Mouse (Mus musculus): ENCODE results near the gene Them7.

DNA sequence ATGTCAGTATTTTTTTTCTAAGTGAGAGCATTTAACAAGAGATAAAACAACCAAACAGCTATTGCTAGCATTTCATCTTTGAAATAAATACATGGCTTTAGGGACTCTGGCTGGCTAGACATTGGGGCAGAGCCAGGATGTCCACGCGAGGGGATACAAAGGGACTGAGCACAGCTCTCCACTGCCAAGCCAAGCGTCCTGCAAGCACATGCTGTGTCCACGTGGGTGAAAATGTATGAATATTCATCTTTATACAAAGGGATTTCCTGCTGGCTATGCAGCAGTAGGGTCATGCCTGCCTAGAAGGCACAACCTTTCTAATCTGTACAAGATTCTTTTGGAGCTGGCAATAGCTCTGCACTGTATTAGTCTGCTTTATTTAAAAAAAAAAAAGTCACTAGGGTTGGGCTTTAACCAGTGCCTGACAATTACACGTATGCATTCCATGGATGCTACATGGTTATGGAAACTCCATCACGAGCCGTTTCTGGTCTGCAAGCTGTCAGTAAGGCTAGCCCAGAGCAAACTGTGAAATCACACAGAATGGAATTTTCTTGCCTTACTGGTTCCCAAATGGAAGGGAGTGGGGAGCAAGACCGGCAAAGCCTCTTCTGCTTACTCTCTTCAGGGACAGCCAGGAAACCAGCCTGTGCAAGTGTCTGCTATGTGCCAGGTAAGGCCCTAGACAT, 192.7 kb downstream of the Them7 start:
- TF ChIP-seq CTCF (IDR thresholded peaks at IDR 0.05; ENCODE audit: low read depth) (no peak), EP300 (IDR thresholded peaks at IDR 0.05; ENCODE audit: low read depth) (no peak)

Measured in heart, postnatal 0 days (tissue).